Mouse (Mus musculus): ENCODE data around the gene Cyp4f39.

Gene Cyp4f39

DNA sequence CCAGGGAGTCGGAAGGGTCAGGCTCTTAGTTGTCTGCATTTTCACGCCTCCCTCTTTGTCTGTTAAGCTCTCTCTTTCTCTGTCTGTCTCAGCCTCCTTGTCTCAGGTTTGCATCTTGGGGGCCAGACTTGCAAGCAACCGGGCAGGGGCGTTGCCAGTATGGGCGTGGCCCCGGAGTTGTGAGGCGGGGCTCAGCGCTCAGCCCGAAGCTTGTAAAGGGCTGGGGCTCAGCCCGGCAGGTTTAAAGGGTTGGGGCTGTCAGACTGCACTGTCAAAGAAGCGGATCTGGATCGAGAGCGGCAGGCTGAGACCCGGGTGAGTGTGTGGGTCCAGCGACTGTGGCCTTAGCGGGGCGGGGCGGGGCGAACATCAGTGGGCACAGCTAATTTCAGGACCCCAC is at the start of gene Cyp4f39:
Cyp4f39 (plus strand) TSS at position 242 of the 400 bp plus-strand sequence.
- DNase-seq = peak; percentile 56

DNA sequence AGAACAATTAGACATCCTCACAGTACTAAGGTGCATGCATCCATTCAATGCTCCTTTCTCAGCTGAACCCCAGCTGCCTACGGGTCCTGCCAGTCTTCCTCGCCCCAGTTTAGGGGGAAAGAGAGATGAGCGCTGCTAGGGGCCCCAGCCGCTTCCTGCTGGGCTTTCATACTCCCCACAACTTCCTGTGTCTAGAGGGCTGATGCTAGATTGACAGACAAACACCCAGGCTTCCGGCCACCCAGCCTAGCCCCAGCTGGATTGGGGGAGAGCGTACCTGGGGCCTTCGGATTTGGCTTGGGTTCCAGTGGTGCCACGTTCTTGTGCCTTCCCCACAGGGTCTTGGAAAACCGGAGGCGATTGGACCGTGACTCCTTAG is 49.8 kb upstream of the Cyp4f39 start:
- no peak for DNase-seq

DNA sequence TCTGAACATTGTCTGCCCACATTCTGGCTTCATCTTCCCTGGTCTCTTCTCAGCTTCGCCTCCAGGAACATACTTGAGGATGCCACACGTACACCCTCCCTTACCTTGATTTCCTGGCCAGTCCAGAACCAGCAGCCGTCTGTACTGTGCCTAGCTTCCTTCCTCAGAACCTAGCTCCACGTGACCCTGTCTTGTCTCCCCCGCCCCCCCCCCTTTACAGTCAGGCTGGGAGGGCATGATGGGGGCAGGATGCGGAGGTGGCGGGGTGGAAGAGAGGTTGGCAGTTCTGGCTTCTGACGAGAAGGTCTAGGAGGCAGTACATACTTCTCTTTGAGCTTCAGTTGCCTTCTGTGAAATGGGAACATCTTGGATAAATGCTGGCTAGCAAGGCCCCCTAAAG is 49.1 kb upstream of the Cyp4f39 start, which contains the start of gene Rasal3:
Rasal3 (minus strand) TSS at position 167 of the 400 bp plus-strand sequence.
- DNase-seq = no peak

DNA sequence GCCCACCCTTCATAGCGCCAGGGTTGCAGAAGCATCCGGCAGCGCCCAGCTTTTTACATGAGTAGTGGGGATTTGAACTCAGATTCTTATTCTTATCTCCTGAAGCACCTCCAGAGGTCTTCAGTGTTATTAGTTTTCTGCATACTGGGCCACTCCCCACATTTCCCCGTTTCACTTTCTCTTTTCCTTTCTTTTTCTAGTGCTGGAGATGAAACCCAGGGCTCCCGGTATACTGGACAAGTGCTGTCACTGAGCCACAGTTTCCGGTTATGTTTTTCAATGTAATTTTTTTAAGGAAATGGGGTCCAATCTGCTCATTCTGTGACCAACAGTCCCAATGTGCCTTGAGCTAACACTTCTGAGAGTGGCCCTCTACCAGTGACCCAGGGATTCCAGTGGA is 40.6 kb upstream of the Cyp4f39 start:
- DNase-seq = no peak

DNA sequence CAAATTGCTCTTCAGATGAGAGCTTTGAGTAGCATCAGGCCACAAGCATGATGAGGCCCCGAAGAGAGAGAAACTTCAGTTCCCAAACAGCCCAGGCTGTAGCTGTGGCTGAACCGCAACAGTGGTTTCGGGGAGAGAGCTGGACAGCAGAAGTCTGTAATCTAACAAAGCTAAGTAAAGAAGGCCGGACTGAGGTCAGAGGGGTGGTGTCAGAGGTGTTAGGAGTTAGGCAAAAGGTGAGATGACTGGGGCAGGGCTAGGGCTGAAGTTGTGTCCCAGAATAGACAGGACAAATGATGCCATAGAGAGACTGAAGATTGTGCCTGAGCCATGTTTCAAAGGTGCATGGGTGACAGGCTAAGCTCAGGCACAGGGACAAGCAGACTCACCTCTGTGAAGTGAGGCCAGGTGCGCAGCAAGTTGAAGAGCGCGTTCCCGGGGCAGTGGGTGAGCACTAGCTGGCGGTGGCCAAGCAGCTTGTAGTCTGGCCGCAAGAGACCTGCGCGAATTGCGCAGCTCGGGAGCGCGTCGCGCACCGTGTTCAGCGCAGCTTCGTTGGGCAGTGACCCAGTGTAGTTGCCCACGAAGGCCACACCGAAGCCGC is 37.0 kb upstream of the Cyp4f39 start:
- DNase-seq = no peak

DNA sequence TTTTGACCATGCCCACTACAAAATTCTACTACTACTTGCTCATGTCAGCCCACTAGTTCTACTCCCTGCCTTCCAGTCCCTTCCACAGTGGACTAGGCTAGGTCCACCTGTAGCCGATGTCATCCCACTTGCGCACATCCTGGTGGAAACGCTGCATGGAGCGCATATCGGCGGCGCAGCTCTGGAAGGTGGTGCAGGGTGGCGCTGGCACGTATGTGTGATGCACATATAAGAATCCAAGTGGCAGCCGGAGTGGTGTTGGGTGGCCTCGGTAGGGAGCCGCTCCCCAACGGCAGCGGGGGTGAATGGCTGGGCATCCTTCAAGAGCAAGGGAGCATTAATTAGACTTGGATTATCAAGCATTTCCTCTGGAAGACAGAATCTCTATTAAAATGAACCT is 35.8 kb upstream of the Cyp4f39 start:
- no peak for DNase-seq

DNA sequence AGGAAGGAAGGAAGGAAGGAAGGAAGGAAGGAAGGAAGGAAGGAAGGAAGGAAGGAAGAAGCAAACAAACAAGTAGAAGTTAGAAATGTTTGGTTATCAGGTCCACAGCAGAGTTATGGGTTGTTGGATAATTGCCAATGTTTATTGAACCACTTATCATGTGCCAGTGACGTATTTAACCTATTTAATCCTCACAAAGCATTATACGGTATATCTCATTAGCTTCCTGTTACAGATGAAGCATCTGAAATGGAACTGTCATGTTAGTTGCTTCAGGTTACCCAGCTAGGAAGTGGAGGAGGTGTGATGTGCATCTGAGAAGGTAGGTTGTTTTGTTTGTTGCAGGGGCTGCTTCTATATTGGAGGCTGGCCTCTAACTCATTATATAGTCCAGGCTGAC is 32.5 kb upstream of the Cyp4f39 start:
- DNase-seq = no peak

DNA sequence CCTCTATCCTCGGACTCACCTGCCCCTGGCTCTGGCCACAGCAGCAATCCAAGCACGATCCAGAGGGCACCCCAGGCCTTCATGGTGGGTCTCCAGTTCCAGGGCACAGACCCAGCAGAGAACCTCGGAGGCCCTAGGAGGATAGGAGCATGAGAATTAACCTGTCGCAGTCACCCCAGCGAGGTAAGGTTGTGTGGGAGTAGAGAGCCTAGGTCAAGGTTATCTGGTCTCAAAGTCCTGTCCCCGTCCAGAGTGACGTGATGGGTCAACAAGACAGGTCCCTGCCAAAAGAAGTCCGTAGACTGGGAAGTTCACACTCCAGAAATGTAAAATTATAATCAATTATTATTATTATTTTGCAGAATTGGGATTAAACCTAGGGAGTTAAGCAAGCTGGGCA is 31.7 kb upstream of the Cyp4f39 start:
- DNase-seq = no peak

DNA sequence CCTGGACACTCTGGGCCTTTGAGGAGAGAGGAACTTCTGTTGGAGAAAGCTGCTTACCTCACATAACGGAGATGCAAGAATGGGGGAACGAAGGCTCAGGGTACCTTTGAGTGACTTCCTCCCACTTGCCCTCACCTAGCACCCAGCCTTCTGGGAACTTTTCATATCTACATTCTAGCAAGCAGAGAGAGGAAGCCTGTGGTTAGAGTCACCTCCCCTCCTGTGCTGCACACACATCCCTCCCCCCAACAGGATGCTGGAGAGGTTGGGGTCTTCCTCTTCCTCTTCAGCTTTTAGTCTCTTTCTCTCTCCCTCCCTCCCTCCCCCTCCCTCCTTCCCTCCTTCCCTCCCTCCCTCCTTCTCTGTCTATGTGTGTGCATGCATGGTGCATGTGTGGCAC is 28.5 kb upstream of the Cyp4f39 start, which contains the start of gene Pglyrp2:
Pglyrp2 (minus strand) TSS at position 134 of the 400 bp plus-strand sequence.
- DNase-seq = no peak

DNA sequence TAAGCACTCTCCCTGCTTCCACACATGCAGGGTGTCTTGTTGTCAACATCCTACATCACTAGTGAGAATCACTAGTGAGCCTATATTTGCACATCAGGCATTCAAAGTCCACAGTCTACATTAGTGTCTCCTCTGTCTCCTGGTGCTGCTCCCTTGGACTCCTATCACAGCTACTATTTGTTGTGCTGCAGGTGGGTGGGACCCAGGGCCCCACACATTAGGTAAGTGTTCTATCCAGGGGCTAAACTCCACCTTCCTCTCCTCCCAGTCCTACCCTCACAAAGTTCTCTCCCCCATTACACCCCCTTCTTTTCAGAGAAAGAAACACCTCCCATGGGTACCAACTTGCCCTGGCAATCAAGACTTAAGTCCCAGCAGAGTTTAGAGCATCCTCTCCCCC is 25.9 kb upstream of the Cyp4f39 start:
- no peak for DNase-seq

DNA sequence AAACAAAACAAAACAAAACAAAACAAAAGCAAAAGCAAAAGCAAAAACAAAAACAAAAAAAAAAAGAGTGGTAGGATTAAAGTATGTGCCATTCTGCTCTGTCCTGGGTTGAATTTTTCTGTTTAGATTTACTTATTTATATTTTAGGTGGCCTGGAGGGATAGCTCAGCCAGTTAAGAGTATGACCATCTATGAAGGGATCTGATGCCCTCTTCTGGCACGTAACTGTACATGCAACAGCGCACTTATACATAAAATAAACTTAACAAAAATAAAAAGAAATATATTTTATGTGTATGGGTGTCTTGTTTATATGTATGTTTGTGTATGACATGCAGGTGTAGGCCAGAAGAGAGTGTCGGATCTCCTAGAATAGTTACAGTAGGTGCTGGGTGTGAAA is 20.6 kb upstream of the Cyp4f39 start:
- peak; percentile 34 for DNase-seq

DNA sequence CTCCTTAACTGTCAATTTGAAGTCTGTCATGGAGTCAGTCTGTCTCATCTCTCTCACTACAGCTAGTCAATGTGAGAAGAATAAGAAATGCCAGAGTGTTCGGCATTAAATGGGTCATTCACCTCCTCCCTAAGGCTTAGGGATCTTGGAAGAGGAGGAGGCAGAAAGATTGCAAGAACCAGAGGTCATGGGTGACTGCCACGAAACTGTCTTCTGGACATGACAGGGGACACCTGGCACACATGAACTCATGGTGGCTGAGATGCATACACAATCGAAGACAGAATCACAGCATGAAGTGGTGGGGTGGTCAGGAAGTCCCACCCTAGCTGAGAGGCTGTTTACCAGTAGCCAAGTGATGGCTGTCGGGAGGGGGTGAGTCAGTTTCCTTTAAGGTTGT is 18.2 kb upstream of the Cyp4f39 start:
- DNase-seq = no peak

DNA sequence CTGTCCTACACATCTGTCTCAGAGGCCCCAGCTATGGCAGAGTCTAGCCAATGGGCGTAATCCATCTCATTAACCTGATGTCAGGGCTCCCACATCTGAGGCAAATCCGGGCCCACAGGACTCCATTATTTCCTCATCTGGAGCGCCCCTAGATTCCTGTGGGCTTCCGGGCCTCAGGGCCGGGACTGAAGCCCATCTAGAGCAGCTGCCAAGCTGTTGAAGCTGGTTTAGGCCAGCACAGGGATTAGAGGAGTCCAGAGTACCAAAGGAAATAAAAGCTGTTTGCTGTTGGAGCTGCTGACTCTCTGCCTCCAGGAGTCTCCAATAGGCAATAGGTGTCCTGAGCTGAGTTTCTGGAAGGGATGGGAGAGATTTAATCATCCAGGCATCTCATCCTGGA is 17.4 kb upstream of the Cyp4f39 start:
- no peak for DNase-seq

DNA sequence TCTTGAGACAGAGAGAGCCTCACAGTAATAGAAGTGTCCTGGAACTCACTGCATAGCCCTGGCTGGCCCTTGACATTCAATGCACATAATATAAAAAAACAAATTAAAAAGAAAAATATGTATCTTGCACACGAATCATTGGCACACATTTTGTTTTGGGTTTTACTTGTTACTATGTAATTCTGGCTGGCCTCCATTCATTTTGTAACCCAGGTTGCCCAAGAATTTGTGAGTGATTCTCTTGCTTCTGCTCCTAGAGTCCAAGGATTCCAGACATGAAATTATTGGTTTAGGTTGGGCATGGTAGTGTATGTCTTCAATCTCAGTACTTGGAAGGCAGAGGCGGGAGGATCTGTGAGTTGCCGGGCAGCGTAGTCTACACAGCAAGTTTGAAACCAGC is 15.4 kb upstream of the Cyp4f39 start:
- no peak for DNase-seq

DNA sequence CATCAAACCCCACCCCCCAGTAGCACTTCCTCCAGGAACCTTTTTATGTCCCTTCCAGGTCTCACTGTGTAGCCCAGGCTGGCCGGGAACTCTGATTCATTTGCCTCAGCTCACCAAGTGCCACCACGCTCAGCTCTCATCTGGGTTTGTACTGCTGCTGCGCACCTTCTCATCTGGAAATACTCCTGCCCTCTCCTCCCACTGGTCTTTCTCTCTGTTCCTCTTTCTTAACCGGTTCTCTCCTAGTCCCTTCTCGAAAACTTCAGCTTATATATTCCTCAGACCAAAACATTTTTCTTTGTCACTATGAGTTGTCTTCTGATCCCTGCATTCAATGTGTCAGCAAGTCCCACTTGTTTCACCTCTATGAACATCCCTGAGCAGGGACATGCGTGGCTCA is 9.3 kb upstream of the Cyp4f39 start:
- no peak for DNase-seq

DNA sequence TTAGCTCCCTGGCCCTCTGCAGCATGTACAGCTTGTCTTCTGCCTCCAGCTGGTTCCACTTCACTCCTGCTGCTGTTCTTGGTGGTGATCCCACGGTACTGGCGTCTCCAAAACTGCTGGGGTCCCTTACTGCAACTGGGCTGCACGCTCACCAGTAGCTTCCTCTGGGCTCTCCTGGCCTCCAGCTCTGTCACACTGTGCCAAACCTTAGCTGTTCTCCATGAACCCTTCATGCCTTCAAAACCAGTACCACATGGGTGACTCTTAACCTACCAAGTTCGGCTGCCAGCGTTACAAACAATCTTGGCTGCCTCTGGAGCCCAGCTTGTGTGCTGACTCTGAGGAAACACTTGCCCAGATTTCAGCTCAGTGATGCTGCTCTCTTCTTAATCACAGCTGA is 7.5 kb upstream of the Cyp4f39 start:
- DNase-seq = no peak

DNA sequence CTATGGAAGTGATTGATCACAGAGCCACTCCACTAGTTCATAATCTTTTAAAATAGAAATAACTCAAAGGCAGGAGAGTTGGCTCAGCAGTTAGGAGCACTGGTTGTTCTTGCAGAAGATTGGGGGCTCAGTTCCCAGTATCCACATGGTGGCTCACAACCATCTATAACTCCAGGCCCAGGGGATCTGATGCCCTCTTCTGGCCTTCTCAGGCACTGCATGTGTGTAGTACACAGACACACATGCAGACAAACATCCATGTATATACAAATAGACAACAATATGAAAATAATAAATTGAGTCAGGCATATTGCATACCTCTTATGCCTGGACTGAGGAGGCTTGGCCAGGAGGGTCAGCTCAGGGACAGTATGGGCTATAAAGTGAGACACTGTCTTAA is 5.3 kb upstream of the Cyp4f39 start:
- DNase-seq = no peak

DNA sequence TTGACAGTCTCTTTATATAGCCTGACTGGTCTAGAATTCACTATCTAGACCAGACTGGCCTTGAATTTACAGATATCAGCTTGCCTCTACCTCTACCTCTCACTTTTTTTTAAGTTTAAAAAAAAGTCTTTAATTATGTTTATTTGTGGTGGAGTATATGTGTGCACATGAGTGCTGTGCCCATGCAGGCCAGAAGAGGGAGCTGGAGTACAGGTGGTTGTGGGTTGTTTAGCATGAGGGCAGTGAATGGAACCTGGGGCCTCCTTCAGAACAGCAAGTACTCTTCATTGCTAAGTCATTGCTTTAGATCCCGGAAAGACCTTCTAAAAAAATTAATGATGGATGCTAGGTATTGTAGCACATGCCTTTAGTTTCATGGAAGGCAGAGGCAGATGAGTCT is 3.5 kb upstream of the Cyp4f39 start:
- no peak for DNase-seq

DNA sequence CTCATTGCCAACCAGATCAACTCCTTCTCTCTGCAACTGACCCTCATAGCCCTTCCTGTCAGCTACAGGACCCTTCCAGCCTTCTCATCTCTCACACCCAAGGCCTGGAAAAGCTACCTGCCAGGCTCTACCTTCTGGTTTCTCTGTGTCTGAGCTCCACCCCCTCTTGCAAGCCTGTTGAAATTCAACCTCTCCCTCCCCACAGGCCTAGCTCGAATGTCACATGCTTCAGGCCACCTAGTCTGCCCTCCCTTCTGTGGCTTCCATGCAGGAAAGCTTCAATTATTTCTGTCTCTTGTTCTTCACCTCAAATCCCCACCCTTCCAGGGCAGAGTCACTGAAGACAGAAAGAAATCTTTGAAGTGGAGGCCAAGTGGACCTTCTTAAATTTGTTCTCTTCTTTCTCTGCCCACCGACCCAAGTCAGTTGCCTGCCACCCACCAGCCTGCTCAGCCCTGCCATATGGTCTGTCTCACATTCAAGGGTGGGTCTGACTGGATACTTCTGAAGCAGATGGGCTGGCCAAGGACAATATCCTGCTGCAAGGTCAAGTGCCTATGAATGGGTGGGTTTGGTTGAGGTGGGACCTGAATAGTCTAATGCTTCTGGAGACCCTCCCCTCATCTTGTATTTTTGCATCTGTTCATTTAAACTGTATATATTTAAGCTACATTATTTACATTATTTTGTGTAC is 1.5 kb upstream of the Cyp4f39 start:
- DNase-seq = no peak

DNA sequence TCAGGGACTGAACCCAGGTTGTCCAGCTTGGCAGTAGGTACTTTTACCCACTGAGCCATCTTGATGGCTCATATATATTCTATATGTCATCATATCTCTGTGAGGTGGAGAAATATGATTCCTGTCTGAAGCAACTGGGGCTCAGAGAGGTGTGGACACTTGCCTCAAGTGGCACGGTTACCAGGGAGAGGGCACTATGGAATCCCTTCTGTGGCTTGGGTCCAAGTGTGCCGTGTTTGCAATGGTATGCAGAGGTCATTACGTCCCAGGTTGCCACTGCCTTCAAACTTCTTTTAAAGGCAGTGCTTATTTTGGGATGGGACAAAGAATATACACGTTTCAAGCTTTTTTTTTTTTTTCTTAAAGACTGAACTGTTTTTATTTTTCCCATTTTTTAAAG is 1.7 kb downstream of the Cyp4f39 start:
- DNase-seq = no peak

DNA sequence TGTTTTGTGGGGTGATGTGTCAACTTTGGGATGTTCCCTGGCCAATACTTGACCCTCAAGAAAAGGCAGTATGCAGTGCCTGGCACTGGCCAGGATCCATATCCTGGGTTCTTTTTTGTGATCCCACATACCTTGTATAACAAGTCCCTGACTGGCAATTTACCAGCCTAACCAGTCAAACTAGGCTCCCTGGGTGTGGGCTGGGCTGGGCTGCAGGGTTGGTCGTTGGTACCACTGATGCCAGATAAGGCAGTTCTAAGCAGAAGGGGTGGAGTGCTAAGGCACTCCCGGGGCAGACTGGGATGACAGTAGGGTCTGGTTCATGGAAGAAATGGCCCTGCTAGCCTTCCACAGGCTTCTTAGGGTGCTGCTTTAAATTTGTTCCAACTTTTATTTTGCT is 2.5 kb downstream of the Cyp4f39 start:
- no peak for DNase-seq

DNA sequence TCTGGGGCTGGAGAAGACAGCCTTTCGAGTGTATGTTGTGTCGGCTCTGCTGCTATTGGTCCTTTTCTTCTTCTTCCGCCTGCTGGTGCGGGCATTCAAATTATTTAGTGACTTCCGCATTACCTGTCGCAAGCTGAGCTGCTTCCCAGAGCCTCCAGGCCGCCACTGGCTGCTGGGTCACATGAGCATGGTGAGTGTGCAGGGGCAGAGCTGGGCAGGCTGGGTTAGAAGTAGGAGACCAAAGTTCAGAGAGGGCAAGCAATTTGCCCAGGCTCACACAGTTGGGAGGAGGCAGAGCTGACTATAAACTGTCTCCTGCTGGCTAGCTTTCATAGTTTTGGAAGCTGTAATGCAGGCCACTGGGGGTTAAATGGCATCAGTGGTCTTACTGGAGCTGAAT is 16.0 kb downstream of the Cyp4f39 start:
- no peak for DNase-seq

DNA sequence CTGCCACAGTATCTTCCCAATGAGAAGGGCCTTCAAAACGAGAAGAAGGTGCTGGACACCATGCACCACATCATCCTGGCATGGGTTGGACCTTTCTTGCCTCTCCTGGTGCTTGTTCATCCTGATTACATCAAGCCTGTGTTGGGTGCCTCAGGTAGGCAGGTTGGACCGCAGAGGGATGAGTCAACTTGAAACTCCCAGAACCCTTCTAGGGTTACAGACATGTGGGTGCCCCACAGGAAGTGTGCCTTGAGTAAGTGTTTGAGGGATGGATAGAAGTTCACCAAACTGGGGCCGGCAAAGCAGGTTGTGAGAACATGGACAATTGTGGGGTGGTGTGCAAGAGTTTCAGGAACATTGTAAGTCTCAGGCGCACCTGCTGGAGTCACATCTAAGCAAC is 18.3 kb downstream of the Cyp4f39 start:
- no peak for DNase-seq

DNA sequence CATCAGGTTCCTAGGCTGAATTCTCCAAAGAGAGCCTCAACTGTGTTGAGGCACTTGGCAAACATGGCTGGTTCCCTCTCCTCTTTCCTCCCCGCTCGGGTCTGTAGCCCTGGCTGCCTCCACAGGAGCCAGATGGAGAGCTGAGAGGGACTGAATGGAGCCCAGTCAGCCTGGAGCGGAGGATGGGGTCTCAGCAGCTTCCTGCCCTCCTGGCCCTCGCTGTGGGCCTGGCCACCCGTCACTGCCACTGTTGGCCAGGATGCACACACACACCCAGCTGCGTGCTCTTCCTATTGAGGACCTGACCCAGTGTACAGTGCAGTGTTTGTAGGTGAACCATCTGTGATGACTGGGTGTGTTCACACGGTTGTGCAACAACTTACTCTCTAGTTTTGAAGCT is 19.7 kb downstream of the Cyp4f39 start:
- DNase-seq = no peak

DNA sequence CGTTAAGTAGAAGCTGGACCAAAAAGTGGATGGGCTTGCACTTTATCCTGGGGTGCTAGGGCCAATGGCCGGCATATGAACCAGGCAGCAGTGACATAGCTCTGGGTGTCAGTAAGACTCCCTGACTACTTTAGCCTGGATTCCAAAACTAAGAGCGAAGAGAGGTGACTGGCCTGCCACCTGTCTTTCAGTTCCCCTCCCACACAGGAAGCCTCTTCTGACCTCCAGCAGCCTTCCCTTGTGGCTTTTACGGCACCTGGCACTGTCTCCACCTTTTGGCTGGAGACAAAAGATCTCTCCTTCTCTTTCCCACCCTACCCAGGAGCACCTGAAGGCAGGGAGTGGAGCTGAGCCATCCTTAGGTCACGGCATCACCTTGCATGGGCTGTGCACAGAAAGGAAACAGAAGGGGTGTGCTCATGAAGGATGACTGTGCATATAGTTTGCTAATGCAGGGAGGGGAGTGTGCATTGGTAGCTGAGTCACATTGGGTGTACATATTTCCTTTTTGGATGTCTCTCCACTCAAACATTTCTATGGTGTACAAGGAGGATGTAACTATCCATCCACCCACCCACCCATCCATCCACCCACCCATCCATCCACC is 22.5 kb downstream of the Cyp4f39 start:
- DNase-seq = no peak

All from retina, postnatal 1 day (tissue).